Mouse (Mus musculus): Measurements from ENCODE around the gene Dgat2. TPM values are rescaled to one million over a fixed set of nuclear protein-coding genes. Genes with fewer than 3 reads are reported as not detected.

Dgat2 gene
- polyA plus RNA-seq, 1 experiment, result 76.7 TPM

DNA sequence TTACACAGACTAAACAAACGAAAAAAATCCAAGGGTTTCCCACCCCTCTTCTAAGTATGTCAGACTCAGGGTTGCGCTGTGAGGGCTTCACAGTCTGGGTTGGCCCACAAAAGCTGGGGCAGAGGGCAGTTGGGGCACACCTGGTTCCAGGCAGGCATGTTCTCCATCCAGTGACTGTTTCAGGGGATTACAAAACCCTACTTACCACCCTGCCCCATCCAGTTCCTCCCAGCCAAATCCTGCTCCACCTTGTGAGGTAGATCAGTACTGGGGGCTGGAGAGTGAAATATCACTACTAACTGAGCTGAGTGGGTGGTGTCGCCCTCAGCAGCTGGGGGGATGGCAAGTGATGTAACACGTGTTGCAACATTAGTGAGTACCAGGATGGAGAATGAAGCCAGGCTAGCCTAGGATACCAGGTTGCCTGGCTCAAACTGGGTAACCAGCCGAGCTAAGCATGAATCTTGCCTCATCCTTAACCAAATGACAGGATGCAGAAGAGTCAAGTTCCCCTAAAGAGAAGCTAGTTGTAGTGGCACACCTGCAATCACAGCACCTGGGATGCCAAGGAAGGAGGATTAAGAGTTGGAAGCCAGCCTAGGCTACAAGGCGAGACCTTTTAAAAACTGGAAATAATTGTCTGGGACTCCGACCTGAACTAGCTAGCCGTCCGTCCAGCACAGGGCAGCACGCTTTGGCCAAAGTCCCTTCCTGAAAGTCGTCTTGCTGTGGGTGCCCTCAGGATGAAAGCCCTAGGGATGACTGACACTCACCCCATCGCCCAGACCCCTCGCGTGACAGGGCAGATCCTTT lies 694 bp downstream of the Dgat2 start:
- peaks cover 11% of the 10 kb centered on the region for H3K4me1 ChIP-seq (ENCODE audit: control insufficient read depth, insufficient read depth, low read length)
- TF ChIP-seq CTCF (IDR thresholded peaks at IDR 0.05; ENCODE audit: extremely low read depth, insufficient read depth, low read length), result no peak
- no peak for TF ChIP-seq POLR2A (IDR thresholded peaks at IDR 0.05; ENCODE audit: extremely low read depth, insufficient read depth, low read length)
- peak overlapping the region; percentile 76 for H3K4me3 ChIP-seq (ENCODE audit: insufficient read depth, low read length)
- H3K27ac ChIP-seq (ENCODE audit: insufficient read depth, low read length), result peak overlapping the region; percentile 62; the same call in 1 of the 2 replicates

GRCm38 (mm10) chr7:99180162-99180561 lies 2.4 kb downstream of the Dgat2 start:
- TF ChIP-seq POLR2A (IDR thresholded peaks at IDR 0.05; ENCODE audit: extremely low read depth, insufficient read depth, low read length) (no peak), CTCF (IDR thresholded peaks at IDR 0.05; ENCODE audit: extremely low read depth, insufficient read depth, low read length) (no peak)
- Histone ChIP-seq H3K27ac (ENCODE audit: insufficient read depth, low read length) (no peak overlapping the region), H3K4me1 (ENCODE audit: control insufficient read depth, insufficient read depth, low read length) (peaks cover 11% of the 10 kb centered on the region), H3K4me3 (ENCODE audit: insufficient read depth, low read length) (0 out of 2 replicates have a peak overlapping the region, but pooled peaks have one; percentile 4)

DNA sequence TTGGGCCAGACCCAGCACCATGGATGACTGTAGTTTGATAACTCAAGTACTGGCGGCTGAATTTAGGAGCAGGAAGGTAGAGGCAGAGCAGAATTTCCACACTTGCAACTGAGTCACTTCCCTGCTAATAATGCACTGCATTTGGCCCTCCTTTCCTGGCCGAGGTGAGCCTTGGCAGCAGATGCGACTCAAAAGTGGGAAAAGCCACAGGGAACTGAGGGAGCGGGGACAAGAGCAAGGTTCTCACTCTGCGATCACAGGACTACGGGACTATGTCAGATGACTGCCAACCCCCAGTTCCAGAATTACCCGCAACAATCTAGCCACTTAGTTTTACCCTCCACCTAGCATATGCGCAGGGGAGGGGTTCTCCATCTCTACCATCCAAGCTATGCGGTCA lies 3.2 kb downstream of the Dgat2 start:
- Histone ChIP-seq H3K4me1 (ENCODE audit: control insufficient read depth, insufficient read depth, low read length) (peaks cover 11% of the 10 kb centered on the region), H3K4me3 (ENCODE audit: insufficient read depth, low read length) (0 out of 2 replicates have a peak overlapping the region, but pooled peaks have one; percentile 4), H3K27ac (ENCODE audit: insufficient read depth, low read length) (no peak overlapping the region)
- TF ChIP-seq POLR2A (IDR thresholded peaks at IDR 0.05; ENCODE audit: extremely low read depth, insufficient read depth, low read length), result no peak
- TF ChIP-seq CTCF (IDR thresholded peaks at IDR 0.05; ENCODE audit: extremely low read depth, insufficient read depth, low read length), result no peak

GRCm38 (mm10) chr7:99177386-99177785 lies 5.1 kb downstream of the Dgat2 start:
- peaks cover 9% of the 10 kb centered on the region for H3K4me1 ChIP-seq (ENCODE audit: control insufficient read depth, insufficient read depth, low read length)
- TF ChIP-seq CTCF (IDR thresholded peaks at IDR 0.05; ENCODE audit: extremely low read depth, insufficient read depth, low read length) (no peak), POLR2A (IDR thresholded peaks at IDR 0.05; ENCODE audit: extremely low read depth, insufficient read depth, low read length) (no peak)
- no peak overlapping the region for H3K27ac ChIP-seq (ENCODE audit: insufficient read depth, low read length)
- H3K4me3 ChIP-seq (ENCODE audit: insufficient read depth, low read length), result no peak overlapping the region

GRCm38 (mm10) chr7:99175666-99176065 lies 6.9 kb downstream of the Dgat2 start:
- H3K4me3 ChIP-seq (ENCODE audit: insufficient read depth, low read length), result no peak overlapping the region
- TF ChIP-seq POLR2A (IDR thresholded peaks at IDR 0.05; ENCODE audit: extremely low read depth, insufficient read depth, low read length) (no peak), CTCF (IDR thresholded peaks at IDR 0.05; ENCODE audit: extremely low read depth, insufficient read depth, low read length) (no peak)
- no peak overlapping the region for H3K27ac ChIP-seq (ENCODE audit: insufficient read depth, low read length)
- peaks cover 9% of the 10 kb centered on the region for H3K4me1 ChIP-seq (ENCODE audit: control insufficient read depth, insufficient read depth, low read length)

GRCm38 (mm10) chr7:99175118-99175517 lies 7.4 kb downstream of the Dgat2 start:
- Histone ChIP-seq H3K4me3 (ENCODE audit: insufficient read depth, low read length) (no peak overlapping the region), H3K27ac (ENCODE audit: insufficient read depth, low read length) (no peak overlapping the region)

GRCm38 (mm10) chr7:99174006-99174405 lies 8.5 kb downstream of the Dgat2 start:
- TF ChIP-seq CTCF (IDR thresholded peaks at IDR 0.05; ENCODE audit: extremely low read depth, insufficient read depth, low read length) (no peak), POLR2A (IDR thresholded peaks at IDR 0.05; ENCODE audit: extremely low read depth, insufficient read depth, low read length) (no peak)
- Histone ChIP-seq H3K27ac (ENCODE audit: insufficient read depth, low read length) (no peak overlapping the region), H3K4me1 (ENCODE audit: control insufficient read depth, insufficient read depth, low read length) (peaks cover 12% of the 10 kb centered on the region), H3K4me3 (ENCODE audit: insufficient read depth, low read length) (no peak overlapping the region)

More at GRCm38 (mm10) chr7:99175118-99175517, 7.4 kb downstream of the Dgat2 start:
- TF ChIP-seq CTCF (IDR thresholded peaks at IDR 0.05; ENCODE audit: extremely low read depth, insufficient read depth, low read length), result no peak
- TF ChIP-seq POLR2A (IDR thresholded peaks at IDR 0.05; ENCODE audit: extremely low read depth, insufficient read depth, low read length), result no peak
- H3K4me1 ChIP-seq (ENCODE audit: control insufficient read depth, insufficient read depth, low read length), result peaks cover 9% of the 10 kb centered on the region

- H3K27ac ChIP-seq (ENCODE audit: insufficient read depth, low read length), result no peak overlapping the region
- H3K4me3 ChIP-seq (ENCODE audit: insufficient read depth, low read length), result no peak overlapping the region
- peaks cover 12% of the 10 kb centered on the region for H3K4me1 ChIP-seq (ENCODE audit: control insufficient read depth, insufficient read depth, low read length)
- no peak for TF ChIP-seq POLR2A (IDR thresholded peaks at IDR 0.05; ENCODE audit: extremely low read depth, insufficient read depth, low read length)
- no peak for TF ChIP-seq CTCF (IDR thresholded peaks at IDR 0.05; ENCODE audit: extremely low read depth, insufficient read depth, low read length)
Measured at GRCm38 (mm10) chr7:99172898-99173297, 9.6 kb downstream of the Dgat2 start.

DNA sequence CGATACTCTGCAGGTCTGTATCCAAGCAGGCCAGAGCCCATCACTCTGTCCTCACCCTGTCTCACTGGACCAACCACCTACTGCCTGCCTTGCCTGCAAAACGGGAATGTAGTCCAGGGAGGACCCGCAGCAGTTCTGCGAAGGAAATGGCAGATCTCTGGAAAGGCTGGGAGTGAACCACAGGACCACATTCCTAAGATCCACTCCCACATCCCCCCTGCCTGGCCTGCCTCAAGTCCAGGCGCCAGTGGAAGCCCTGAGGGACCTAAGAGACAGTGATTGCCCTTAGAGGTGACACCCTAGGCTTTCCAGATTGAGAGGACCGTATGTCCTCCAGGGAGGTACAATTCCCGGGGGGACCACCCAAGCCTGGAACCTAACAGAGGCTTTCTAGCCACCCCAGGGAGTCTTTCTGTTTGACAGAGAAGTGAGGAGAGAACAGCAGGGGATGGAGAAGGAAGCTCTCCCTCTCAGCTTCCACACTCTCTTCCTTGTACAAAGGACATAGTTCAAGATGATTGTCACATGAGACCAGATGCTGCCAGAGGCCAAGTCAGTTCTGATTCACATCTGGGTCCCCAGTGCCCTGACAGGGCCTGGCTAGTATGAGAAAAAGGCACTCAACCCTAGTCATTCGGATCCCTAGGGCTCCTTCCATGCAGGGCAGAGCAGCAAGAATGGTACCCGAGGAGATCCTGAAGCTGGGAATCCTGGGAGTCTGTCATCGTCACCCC lies 10.6 kb downstream of the Dgat2 start:
- peaks cover 6% of the 10 kb centered on the region for H3K4me1 ChIP-seq (ENCODE audit: control insufficient read depth, insufficient read depth, low read length)
- TF ChIP-seq POLR2A (IDR thresholded peaks at IDR 0.05; ENCODE audit: extremely low read depth, insufficient read depth, low read length), result no peak
- TF ChIP-seq CTCF (IDR thresholded peaks at IDR 0.05; ENCODE audit: extremely low read depth, insufficient read depth, low read length), result no peak
- H3K4me3 ChIP-seq (ENCODE audit: insufficient read depth, low read length), result no peak overlapping the region
- H3K27ac ChIP-seq (ENCODE audit: insufficient read depth, low read length), result no peak overlapping the region
